Mouse (Mus musculus): ENCODE data around the gene Scnm1. TPM values are rescaled to one million over a fixed set of nuclear protein-coding genes. Genes with fewer than 3 reads are reported as not detected.
"Not testable (repeated sequence)": the region's sequence is repeated elsewhere in the genome, so short reads cannot be mapped to it uniquely, and the experiment has no call there.

Scnm1 gene
- total RNA-seq, 2 experiments from 2014 or later = 30.6 to 38.6 TPM

DNA sequence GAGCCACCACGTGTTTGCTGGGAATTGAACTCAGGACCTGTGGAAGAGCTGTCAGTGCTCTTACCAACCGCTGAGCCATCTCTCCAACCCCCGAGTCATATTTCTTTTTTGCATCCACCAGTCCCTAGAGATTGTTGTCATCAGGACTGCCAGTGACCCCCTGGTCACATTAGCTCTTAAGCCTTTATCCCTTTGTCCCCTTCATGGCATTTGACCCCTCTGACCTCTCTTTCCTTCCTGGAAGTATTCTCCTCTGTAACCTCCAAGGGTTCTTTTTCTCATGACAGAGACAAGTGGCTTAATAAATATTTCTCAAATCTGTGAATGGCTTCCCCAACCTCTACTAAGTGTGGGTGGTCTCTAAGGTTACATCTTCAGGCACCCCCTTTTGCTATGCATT lies 14.1 kb upstream of the Scnm1 start:
- DNase-seq = no peak

DNA sequence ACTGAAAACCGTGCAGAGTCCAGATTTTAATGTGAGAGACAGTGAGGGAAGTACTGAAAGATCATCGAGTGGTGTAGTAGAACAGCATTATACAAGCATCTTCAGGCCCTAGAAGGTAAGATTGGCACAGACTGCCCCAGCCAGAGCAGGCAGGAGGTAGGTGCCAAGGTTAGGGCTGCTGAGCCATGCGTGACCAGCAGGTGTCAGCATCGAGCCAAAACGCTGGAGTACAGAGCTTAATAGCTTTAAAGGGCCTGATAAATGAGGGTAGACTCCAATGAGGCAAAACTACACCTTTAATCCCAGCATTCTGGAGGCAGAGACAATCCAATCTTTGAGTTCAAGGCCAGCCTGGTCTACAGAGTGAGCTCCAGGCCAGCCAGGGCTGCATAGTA lies 8.8 kb upstream of the Scnm1 start:
- DNase-seq = peak; percentile 93

DNA sequence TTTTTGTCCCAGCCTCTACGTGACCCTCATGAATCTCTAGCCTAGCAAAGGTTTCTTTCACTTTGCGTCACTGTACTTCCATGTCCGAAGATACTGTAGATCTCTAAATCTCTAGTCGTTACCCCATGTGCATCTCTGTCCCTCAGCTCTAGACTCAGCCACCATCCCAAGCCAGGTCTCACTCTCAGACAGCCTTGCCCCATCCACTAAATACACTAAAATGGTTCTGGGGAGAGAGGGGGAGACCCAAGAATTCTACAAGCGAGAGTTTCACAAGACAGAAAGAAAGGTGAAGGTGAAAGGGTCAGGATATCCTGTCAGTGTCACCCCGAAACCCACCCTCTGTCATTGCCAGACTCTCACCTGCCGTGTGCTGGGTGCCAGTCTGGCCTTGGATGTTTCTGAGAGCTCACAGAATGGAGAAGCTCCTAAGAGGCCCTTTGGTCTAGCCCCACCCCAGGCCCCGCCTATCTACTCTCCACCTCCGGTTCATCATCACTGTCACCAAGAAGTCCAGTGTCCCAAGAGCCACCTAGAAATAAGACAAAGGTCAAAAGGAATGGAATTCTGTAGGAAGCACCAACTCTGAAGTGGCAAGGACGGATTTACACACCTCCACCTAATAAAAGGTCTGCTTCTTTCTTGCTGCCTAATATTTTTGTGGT lies 8.3 kb upstream of the Scnm1 start, which contains the start of gene Tnfaip8l2:
Gene Tnfaip8l2, minus strand, starts transcription at position 409 of the 665 bp plus-strand sequence.
- no peak for DNase-seq

DNA sequence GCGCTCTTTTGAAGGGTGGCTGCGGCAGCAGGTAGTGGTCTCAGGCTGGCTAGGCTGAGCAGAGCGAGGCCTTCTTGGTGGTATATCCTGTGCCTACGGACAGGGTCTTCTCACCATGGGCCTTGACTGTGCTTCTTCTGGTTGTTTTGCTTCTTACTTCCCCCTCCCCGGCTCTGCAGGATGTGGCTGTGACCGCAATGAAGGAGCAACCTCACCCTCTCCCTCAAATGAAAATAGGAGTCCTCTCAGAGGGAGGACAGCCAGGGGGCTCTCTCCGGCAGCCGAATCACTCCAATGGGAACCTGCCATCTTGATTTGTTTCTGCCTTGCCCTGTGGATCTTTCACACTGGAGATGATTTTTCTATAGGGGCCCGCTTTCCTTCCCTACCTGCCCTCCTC lies 7.7 kb upstream of the Scnm1 start:
- no peak for DNase-seq

DNA sequence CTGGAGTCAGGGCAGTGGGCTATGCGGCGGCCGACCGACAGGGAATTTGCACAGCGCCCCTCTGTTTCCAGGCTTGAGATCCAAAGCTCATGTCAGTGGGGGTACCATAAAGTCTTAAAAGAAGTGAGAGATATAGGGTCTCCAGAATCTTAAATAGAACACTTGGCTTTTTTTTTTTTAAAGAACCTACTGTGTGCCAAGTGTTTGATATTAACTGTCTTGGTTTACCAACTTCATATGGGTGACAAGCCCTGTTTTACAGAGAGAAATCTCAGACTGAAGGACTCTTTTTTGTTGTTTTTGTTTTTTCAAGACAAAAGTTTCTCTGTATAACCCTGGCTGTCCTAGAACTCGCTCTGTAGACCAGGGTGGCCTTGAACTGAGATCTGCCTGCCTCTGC lies 7.0 kb upstream of the Scnm1 start:
- no peak for DNase-seq

DNA sequence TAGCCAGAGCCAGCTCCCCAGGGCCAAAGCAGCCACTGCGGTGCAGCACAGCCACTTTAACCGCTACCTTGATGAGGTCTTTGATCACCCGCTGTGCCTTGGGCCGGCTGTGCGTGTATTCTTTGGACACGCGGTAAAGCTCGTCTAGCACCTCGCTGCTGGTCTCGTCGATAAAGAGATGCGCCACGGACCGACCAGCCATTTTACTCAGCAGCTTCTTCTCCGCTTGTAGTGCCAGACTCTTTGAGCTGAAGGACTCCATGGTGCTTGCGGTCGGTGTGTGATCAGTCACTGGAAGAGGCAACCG lies 6.4 kb upstream of the Scnm1 start:
- no peak for DNase-seq

DNA sequence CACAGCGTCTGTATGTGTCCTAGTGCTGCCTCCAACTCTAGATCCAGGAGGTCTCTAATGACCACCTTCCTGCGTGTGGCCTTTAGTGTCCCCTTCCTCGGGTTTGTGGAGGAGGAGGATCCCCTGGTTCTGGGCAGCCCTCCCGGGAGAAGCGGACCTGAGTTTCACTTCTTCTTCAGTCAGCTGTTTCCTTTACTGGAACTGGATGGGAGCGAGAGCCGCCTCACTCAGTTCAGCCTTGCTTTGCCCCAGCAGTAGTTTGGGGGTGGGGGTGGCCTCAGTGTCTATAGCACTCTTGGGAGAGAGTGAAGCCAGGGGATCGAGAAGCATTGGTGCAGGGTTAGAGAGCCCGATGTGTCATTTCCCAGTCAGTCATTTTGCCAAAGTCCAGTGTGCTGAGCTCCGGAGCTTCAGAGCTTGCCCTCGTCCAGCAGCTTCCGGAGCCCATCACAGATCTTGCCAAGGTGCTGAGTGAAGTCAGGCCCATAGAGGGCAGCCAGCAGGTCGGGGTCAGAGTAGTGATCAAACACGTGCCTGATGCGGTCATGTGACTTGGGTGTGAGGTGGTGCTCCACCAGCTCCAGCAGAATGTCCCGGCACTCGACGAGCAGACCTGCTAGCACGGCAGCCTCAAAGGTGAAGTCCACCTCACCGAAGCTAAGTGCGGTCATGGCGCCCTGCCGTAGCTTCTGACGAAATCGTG lies 5.9 kb upstream of the Scnm1 start:
- DNase-seq = no peak

DNA sequence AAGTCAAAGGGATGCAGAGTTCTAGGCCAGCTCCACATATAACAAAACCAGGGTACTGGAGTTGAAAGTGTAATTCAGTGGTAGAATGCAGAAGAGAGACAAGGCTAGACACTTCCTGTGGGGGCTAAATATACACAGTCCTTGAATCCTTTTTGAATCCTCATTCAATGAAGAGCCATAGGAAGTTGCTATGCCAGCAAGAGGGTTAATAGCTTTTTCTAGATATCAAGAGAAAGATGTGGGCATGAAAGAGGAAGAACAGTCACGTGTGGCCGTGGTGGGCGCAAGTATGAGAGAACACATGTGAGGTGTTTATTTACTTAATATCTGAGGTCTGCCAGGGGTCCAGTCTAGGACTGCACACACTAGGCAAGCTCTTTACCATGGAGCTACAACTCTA lies 2.5 kb upstream of the Scnm1 start:
- DNase-seq = no peak

DNA sequence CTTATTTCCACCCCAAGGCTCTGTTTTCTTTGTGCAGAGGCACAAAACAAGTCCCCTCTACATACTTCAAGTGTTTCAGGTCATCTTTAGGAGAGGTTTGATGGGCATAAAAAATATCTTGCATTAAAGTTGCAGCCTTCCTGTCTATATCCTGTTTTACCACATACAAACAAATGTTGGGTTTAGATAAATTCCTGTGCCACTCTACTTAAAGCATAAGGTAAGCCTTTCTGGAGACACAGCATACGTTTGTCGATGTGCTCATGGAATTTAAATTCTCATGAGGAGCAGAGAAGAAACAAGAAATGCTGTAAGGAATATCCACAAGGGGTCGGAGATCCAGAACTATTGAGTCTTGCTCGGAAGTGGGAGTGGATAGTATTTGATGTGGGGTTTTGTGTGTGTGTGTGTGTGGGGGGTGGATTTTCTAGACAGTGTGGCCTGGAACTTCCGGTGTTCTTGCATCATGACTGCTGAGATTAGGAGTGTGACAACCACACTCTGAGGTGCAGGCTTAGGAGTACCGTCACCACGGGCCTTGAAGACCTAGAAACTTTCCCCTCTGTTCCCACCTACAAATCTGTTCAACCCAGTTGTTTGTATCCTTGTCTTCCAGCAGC lies 1.7 kb upstream of the Scnm1 start:
- no peak for DNase-seq

DNA sequence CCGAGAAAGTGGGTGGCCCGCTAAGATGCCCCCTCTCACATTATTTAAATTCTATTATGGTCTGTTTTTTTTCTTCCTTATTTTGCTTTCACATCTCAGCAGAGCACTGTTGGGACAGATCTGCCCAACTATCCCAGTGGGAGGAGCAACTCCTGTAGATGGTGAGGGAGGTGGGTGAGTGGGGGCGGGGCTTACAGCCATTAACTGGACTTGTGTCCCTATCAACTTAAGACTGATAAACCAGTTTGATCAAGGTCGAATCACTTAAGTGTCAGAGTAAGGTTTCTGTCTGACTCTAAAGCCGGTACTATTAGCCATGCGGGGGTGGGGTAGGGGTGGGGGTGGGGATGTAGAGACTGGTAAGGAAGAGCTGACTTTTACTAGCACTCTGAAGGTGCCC lies 1.2 kb upstream of the Scnm1 start:
- DNase-seq = peak; percentile 66

DNA sequence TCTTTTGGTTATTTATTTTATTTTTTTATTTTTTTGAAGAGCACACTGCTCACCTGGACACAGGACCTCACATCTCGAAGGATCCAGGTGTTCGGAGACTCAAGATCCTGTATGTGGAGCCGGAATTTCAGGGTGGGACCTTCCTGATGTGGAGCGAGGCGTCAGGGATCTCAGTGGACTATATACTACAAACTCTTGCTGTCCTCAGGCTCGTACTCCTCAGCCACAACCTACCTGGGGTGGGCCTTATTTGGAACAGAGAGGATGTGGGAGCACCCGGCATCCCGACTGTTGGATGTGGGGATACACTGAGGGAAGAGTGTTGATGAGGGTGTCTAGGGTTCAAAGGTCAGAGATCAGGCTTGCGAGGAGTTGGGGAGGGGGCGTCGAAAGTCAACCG lies 322 bp upstream of the Scnm1 start:
- not testable (repeated sequence) for DNase-seq

DNA sequence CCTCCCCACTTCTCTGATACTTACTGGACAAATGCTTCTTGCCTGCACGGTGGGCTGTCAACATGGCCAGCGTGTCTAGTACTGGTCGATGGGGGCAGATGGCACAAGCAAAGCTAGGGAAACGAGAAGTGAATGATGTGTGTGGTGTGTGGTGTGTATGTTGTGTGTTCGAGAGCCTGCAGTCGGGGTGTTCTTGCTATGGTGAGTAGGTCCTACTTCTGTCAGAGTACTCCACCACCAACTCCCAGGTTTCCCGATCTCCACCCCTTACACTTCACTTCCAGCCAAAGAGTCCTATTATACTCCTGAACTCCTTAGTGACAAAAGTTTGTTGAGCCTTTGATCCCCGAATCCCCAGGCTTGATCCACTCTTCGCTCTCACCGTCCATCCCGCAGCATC lies 635 bp downstream of the Scnm1 start:
- no peak for DNase-seq

DNA sequence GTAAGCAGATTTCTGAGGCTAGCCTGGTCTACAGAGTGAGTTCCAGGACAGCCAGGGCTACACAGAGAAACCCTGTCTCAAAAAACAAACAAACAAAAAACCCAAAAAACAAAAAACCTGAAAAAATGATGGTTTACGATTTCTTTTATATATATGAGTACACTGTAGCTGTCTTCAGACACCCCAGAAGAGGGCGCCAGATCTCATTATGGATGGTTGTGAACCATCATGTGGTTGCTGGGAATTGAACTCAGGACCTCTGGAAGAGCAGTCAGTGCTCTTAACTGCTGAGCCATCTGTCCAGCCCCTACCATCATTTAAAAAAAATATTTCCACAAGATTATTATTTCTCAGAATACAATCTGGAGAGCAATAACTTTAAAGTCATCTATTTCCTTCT lies 1.4 kb downstream of the Scnm1 start:
- DNase-seq = not testable (repeated sequence)

DNA sequence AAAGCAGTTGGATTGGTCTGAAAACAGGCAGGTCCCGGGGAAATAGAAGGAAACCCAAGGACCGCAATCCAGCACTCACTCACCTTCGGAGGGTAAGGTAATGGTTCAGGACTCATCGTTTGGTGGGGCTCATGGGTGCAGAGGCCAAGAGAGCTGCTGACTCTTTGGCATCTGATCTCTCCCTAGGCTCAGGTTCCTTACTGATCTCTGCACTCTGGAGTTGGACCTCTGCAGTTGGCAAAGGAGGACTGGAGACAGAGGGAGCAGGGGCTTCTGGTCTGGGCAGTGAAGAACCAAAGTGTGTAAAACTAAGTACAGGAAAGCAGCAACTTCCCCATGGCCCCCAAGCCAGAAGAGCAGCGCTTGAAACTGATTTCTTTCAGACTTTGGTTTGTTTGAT lies 3.7 kb downstream of the Scnm1 start:
- no peak for DNase-seq

DNA sequence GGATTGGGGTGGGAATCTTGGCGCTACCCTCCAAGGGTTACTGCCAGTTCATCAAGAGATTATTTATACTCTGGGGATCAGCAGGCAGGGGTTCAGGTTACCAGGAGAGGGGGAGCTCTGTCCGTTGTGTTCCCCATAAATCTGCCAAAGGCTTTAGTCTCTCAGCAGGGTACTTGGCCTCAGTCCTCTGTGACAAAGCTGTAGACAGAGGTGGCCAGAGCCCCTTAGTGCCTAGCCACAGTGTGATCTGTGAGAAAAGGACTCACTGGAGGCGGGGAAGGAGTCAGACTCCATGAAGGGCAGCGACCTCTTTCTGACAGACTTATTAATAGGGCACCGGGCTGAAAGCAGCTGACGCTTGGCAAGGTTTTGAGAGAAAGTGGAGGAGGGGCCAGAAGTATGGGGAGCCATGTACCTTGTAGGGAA lies 4.6 kb downstream of the Scnm1 start:
- DNase-seq = no peak

DNA sequence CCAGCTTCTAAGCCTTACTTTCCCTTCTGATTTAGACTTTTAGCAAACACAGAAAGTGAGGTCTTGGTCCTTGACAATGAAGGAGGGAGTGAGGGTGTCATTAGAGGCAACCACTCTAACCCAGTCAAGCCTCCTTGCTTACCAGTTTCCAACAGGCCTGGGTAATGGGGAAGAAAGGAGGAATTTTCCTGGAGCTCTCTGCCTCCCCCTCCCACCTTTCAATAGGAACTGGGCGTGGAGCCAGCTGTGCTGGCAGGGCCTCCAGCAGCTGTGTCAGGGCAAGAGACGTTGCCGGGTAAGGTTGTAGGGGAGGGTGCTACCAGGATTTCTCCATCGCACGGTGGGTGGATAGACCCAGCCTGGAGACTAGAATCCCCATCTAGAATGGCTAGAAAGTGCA lies 8.8 kb downstream of the Scnm1 start:
- DNase-seq = peak; percentile 82

DNA sequence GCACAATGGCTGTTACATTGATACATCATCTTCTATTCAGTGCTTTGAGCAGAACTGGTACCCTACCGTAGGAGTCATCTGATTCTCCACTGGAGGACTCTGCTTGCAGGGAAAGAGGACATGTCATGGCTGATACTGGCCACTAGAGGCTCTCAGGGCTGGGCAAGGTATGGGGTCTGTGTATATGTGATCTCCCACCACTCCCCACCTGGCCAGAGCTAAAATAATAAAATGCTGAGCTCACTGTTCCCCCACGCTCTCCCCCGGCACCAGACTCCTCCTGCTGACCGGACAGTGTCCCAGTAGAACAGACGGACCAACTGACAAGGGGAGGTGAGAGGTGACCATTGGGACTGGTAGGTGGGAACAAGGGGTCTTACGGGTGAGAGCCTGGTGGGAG lies 9.6 kb downstream of the Scnm1 start, which contains the start of gene Tmod4:
Gene Tmod4, plus strand, starts transcription at position 231 of the 400 bp plus-strand sequence.
- no peak for DNase-seq

DNA sequence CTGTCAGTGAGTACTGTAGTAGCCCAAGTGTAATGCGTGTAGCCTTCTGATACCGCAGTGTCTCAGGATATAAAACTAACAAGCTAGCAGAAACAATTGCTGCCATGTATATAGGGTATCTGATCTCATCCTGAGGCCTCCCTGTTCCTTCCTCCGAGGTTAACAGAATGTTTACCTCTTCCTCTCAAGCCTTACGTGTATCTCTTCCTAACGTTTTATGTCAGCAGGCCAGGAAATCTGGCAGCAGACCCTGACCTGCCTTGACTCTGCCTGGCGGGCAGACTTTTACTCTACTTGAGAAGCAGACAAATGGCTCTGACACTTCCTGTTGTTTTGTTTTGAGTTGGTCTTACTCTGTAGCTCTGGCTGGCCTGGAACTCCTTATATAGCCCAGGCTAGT lies 12.2 kb downstream of the Scnm1 start:
- no peak for DNase-seq

DNA sequence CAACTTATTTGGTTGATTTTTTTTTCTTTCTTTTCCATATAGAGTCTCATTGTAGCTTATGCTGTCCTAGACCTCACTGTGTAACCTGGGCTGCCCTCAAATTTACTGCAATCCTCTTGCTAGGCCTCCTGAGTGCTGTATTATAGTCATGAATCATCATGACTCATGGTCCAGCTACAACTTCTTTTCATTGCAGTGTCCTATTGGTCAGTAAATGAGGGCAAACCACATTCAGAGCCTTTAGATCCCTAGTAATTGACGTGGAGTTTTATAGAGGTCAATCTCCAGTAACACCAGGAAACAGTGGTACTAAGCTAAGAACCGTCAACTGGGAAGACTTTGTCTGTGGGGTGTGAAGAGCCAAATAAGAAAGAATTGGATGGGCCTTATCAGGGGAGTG lies 16.1 kb downstream of the Scnm1 start:
- no peak for DNase-seq

DNA sequence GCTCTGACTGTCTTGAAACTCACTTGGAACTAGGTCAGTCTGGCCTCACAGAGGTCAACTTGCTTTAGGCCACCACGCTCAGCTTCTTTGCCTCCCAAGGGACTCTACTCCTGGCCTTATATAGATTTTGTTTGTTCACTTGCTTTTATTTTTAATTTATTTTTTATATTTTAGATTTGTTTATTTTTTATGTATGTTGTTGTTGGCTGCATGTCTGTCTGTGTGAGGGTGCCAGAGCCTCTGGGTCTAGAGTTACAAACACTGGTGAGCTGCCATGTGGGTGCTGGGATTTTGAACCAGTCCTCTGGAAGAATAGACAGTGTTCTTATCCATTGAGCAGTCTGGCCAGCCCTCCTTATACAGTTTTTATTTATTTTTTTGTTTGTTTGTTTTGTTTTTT lies 21.1 kb downstream of the Scnm1 start:
- no peak for DNase-seq

DNA sequence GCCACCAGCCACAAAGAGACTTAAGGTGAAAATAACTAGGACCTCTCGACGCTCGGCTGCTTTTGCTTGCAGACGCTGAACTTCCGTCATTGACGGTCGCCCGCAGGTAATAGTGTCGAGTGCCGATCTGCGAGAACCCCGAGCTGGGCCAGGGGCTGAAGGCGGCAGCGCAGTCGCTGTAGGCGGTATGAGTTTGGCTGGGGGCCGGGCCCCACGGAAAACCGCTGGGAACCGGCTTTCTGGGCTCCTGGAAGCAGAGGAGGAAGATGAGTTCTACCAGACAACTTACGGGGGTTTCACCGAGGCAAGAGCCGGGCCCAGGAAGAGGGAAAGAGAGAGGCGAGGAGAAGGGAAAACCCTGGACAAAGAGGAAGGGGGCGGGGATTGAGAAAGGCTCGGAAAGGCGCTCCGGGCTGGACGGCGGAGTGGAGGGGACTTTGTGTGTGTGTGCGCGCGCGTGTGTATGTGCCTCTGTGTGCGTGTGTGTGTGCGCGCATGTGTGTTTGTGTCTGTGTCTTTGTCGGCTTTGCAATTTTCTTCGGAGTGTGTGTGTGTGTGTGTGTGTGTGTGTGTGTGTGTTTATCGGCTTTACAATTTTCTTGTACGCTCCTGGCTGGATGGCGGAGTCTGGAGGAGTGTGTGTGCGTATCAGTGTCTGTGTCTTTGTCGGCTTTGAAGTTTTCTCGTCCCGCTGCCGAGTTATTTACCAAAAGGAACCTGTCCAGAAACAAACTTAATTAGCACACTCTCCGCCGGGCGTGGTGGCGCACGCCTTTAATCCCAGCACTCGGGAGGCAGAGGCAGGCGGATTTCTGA lies 22.7 kb downstream of the Scnm1 start, which contains the start of gene Vps72:
Gene Vps72, plus strand, starts transcription at position 112 of the 816 bp plus-strand sequence.
- DNase-seq = peak; percentile 91

DNA sequence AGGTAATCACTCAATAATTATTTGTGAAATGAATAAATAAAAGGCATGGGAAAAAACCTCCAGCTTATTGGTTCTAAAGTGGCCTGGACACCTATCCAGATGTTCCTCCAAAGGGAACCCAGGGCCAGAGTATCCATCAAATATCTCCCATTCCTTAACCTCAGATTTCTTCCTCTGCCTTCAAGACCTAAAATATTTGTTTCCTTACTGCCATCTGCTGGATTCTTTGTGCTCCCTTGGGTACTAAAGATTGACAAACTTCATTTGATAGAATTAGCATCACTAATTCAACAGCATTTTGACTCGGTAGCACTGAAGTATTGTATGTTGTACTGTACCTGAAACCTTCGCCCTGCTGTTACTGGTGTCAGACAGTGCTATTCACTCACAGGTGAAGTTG lies 25.9 kb downstream of the Scnm1 start:
- DNase-seq = no peak

DNA sequence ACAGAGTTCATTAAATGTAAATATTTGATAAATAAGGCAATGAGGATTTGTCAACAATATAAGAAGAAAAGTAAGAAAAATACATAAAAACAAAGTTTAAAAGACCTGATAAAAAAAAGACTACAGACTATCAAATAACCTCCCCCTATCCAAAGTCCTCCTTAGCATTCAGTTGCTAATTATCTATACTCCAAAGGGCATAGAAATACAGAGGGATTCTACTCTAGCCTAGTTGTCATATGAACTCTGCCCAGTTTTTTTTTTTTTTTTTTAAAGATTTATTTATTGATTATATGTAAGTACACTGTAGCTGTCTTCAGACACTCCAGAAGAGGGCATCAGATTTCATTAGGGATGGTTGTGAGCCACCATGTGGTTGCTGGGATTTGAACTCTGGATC lies 26.5 kb downstream of the Scnm1 start:
- DNase-seq = not testable (repeated sequence)
